8 mouse cellular contexts compared by ENCODE assay signal in genomic region chr2:170508821-170509220, GRCm38 (mm10). TPM values are rescaled to one million over a fixed set of nuclear protein-coding genes. Genes with fewer than 3 reads are reported as not detected.
DNase-seq lines count a peak whose midpoint lies in the region; ATAC-seq and TF ChIP-seq lines count a peak whose summit lies in the region.

No protein-coding gene starts in this region.

- WGBS in cerebellum, adult 2 months, result 1% methylated on average over 12 of the region's 12 CpGs
- WGBS in lung, embryonic 14.5 days, result 3% methylated on average over 12 of the region's 12 CpGs

- peak overlapping the region; percentile 28 for H3K9ac ChIP-seq in lung, embryonic 14.5 days

- no peak for TF ChIP-seq POLR2A in cerebellum, adult 2 months (IDR thresholded peaks at IDR 0.05; ENCODE audit: borderline replicate concordance, insufficient read depth, low read length)

- DNase-seq in G1E (ENCODE audit: low spot score), result peak; percentile 71
- peak; percentile 91 to 96 for DNase-seq in cerebellum, adult 2 months
- DNase-seq in forelimb bud, embryonic 11.5 days (ENCODE audit: low read depth, low spot score), result peak; percentile 89
- peak; percentile 89 to 97 for DNase-seq in layer of hippocampus, adult 8-10 months (ENCODE audit: low spot score in 2 of 2)
- peak; percentile 98 for DNase-seq in lung, embryonic 14.5 days
- DNase-seq in testis, postnatal 14 days (ENCODE audit: low spot score), result peak; percentile 72

- ATAC-seq in G1E (ENCODE audit: extremely low read depth, insufficient number of reproducible peaks, low FRiP score, poor library complexity, severe bottlenecking), result peak; percentile 51
- peak; percentile 33 to 47; a peak in 2 of 4 replicates for ATAC-seq in hematopoietic stem cell, adult 5-6 weeks (replicated peaks in 1 of 2; ENCODE audit: insufficient read depth in 1 of 2, low FRiP score in 2 of 2, low TSS enrichment in 1 of 2, low read depth in 1 of 2, poor library complexity in 2 of 2, severe bottlenecking in 2 of 2)
- ATAC-seq in lung, embryonic 14.5 days (ENCODE audit: insufficient read depth), result 0 out of 2 replicates have a peak, but pooled peaks have one; percentile 22
- ATAC-seq in neutrophil, adult 5-6 weeks (ENCODE audit: extremely low read depth, insufficient number of reproducible peaks, low FRiP score, poor library complexity, severe bottlenecking), result peak; percentile 35; the same call in 1 of the 2 replicates

- H3K9me3 ChIP-seq in G1E (replicated peaks), result no peaks in the 10 kb centered on the region
- no peaks in the 10 kb centered on the region for H3K9me3 ChIP-seq in lung, embryonic 14.5 days (ENCODE audit: low read depth, low read length)

- peak overlapping the region; percentile 57; the same call in 1 of the 2 replicates for H3K4me3 ChIP-seq in G1E (ENCODE audit: low read depth, low read length)
- peak overlapping the region; percentile 52 for H3K4me3 ChIP-seq in cerebellum, adult 2 months (replicated peaks; ENCODE audit: insufficient read depth, low read depth, low read length)
- peak overlapping the region; percentile 28 for H3K4me3 ChIP-seq in lung, embryonic 14.5 days (ENCODE audit: low read depth, low read length)

- H3K4me1 ChIP-seq in G1E (ENCODE audit: insufficient read depth, low read depth, low read length), result peaks cover 39% of the 10 kb centered on the region
- H3K4me1 ChIP-seq in cerebellum, adult 2 months (ENCODE audit: control insufficient read depth, insufficient read depth, low read length), result peaks cover 7% of the 10 kb centered on the region
- H3K4me1 ChIP-seq in lung, embryonic 14.5 days (ENCODE audit: insufficient read depth), result 0 out of 2 replicates have a peak, but pooled peaks cover 3% of the 10 kb centered on the region

- H3K4me2 ChIP-seq in lung, embryonic 14.5 days, result peak overlapping the region; percentile 65

- peaks cover 13% of the 10 kb centered on the region for H3K36me3 ChIP-seq in G1E (replicated peaks)
- H3K36me3 ChIP-seq in lung, embryonic 14.5 days (ENCODE audit: insufficient read depth), result 0 out of 2 replicates have a peak, but pooled peaks cover 2% of the 10 kb centered on the region

- peak; percentile 65 for TF ChIP-seq CTCF in G1E (IDR thresholded peaks at IDR 0.05; ENCODE audit: low read depth, low read length)
- peak; percentile 81 for TF ChIP-seq CTCF in cerebellum, adult 2 months (IDR thresholded peaks at IDR 0.05; ENCODE audit: borderline replicate concordance, insufficient read depth, low read depth, low read length)
- peak; percentile 91 for TF ChIP-seq CTCF in lung, embryonic 14.5 days (IDR thresholded peaks at IDR 0.05; ENCODE audit: low read depth)

- no peak overlapping the region for H3K27ac ChIP-seq in cerebellum, adult 2 months (ENCODE audit: insufficient read depth, low read length)
- H3K27ac ChIP-seq in lung, embryonic 14.5 days (ENCODE audit: low read depth), result no peak overlapping the region

- H3K27me3 ChIP-seq in G1E (ENCODE audit: insufficient read depth, low read length), result no peaks in the 10 kb centered on the region
- H3K27me3 ChIP-seq in cerebellum, adult 2 months (ENCODE audit: control insufficient read depth, insufficient read depth, low read length), result no peaks in the 10 kb centered on the region
- no peaks in the 10 kb centered on the region for H3K27me3 ChIP-seq in lung, embryonic 14.5 days (ENCODE audit: insufficient read depth, low read length)

RNA-seq across cellular contexts. Expression of gene Cyp24a1, which starts 11.9 kb away (rescaled TPM):
- total RNA-seq in G1E (2014; fragmentation: Nextera tagmentation), result 0.19 TPM in 1 of 2 replicates, not detected in the other
- not detected in 2 replicates for total RNA-seq in G1E (2017)
- not detected in 2 replicates for polyA plus RNA-seq in G1E (2012)
- 0.08 and 0.14 TPM in 2 replicates for polyA plus RNA-seq in cerebellum, adult 2 months (2012; rRNA removed)
- total RNA-seq in hematopoietic stem cell, adult 5-6 weeks (2017), result 0.44 TPM in 1 of 2 replicates, not detected in the other
- under 1 TPM in 1 of 4 experiments, not detected in 3; 0.11 TPM for total RNA-seq in layer of hippocampus, adult 8-10 months (2022)
- not detected in 2 replicates for polyA plus RNA-seq in lung, embryonic 14.5 days (2014; fragmentation: Nextera tagmentation; extraction: Ambion mirVana)
- total RNA-seq in neutrophil, adult 5-6 weeks (2017), result not detected in 2 replicates

RNA-seq across cellular contexts. Expression of gene Pfdn4, which starts 12.6 kb away (rescaled TPM):
- 41.2 and 42.6 TPM in 2 replicates for total RNA-seq in G1E (2014; fragmentation: Nextera tagmentation)
- 79.9 and 87.9 TPM in 2 replicates for total RNA-seq in G1E (2017)
- 6.1 and 7.5 TPM in 2 replicates for polyA plus RNA-seq in G1E (2012)
- polyA plus RNA-seq in cerebellum, adult 2 months (2012; rRNA removed), result 31.8 and 32.3 TPM in 2 replicates
- total RNA-seq in hematopoietic stem cell, adult 5-6 weeks (2017), result 52.9 and 58.7 TPM in 2 replicates
- total RNA-seq in layer of hippocampus, adult 8-10 months (2022), result 10 to 100 TPM; 23.8 to 34.6 (median 28.4) TPM
- 78.5 and 86.2 TPM in 2 replicates for polyA plus RNA-seq in lung, embryonic 14.5 days (2014; fragmentation: Nextera tagmentation; extraction: Ambion mirVana)
- 18.3 and 21.0 TPM in 2 replicates for total RNA-seq in neutrophil, adult 5-6 weeks (2017)
